Mouse (Mus musculus): ENCODE results near the gene Tnp2. TPM values are rescaled to one million over a fixed set of nuclear protein-coding genes. Genes with fewer than 3 reads are reported as not detected.

Gene Tnp2
- total and polyA plus RNA-seq, 2 experiments from 2014 or later, result not detected

- H3K4me1 ChIP-seq (ENCODE audit: insufficient read depth, low read length), result peaks cover 3% of the 10 kb centered on the region; the same call in 1 of the 2 replicates
- H3K9me3 ChIP-seq (ENCODE audit: low read length), result no peaks in the 10 kb centered on the region
- DNase-seq (ENCODE audit: low spot score) (no peak), ATAC-seq (no peak)
- TF ChIP-seq CTCF (IDR thresholded peaks at IDR 0.05; ENCODE audit: low read depth), result no peak
- WGBS, result 74% methylated on average over 9 of the region's 9 CpGs
- H3K27me3 ChIP-seq (ENCODE audit: insufficient read depth, low read length), result no peaks in the 10 kb centered on the region
- no peaks in the 10 kb centered on the region for H3K36me3 ChIP-seq (ENCODE audit: insufficient read depth, low read length)
- no peak within 1 kb of the TSS for H3K9ac ChIP-seq (replicated peaks; ENCODE audit: low read length)
- H3K4me2 ChIP-seq (ENCODE audit: low read depth, low read length), result no peak within 1 kb of the TSS
- no peak within 1 kb of the TSS for H3K27ac ChIP-seq
- H3K4me3 ChIP-seq (ENCODE audit: low read length), result no peak within 1 kb of the TSS
Observed at GRCm38 (mm10) chr16:10790702-10791101, 2.2 kb upstream of the Tnp2 start, which contains the start of gene Prm3. Gene Prm3, minus strand, starts transcription at chr16:10790914.

GRCm38 (mm10) chr16:10788866-10789265, 406 bp upstream of the Tnp2 start:
- no peaks in the 10 kb centered on the region for H3K9me3 ChIP-seq (ENCODE audit: low read length)
- H3K4me2 ChIP-seq (ENCODE audit: low read depth, low read length), result no peak overlapping the region
- ATAC-seq (no peak), DNase-seq (ENCODE audit: low spot score) (no peak)
- no peaks in the 10 kb centered on the region for H3K36me3 ChIP-seq (ENCODE audit: insufficient read depth, low read length)
- no peak overlapping the region for H3K4me3 ChIP-seq (ENCODE audit: low read length)
- no peak overlapping the region for H3K9ac ChIP-seq (replicated peaks; ENCODE audit: low read length)
- no peak for TF ChIP-seq CTCF (IDR thresholded peaks at IDR 0.05; ENCODE audit: low read depth)
- WGBS, result 60% methylated on average over 4 of the region's 4 CpGs
- no peak overlapping the region for H3K27ac ChIP-seq
- H3K4me1 ChIP-seq (ENCODE audit: insufficient read depth, low read length), result peaks cover 6% of the 10 kb centered on the region
- H3K27me3 ChIP-seq (ENCODE audit: insufficient read depth, low read length), result no peaks in the 10 kb centered on the region

GRCm38 (mm10) chr16:10787548-10788058, 857 bp downstream of the Tnp2 start:
- Histone ChIP-seq H3K9me3 (ENCODE audit: low read length) (no peaks in the 10 kb centered on the region), H3K4me1 (ENCODE audit: insufficient read depth, low read length) (peaks cover 7% of the 10 kb centered on the region), H3K27me3 (ENCODE audit: insufficient read depth, low read length) (no peaks in the 10 kb centered on the region), H3K36me3 (ENCODE audit: insufficient read depth, low read length) (no peaks in the 10 kb centered on the region), H3K27ac (no peak overlapping the region), H3K4me2 (ENCODE audit: low read depth, low read length) (no peak overlapping the region), H3K4me3 (ENCODE audit: low read length) (no peak overlapping the region), H3K9ac (replicated peaks; ENCODE audit: low read length) (no peak overlapping the region)
- TF ChIP-seq CTCF (IDR thresholded peaks at IDR 0.05; ENCODE audit: low read depth), result 0 out of 2 replicates have a peak, but pooled peaks have one; percentile 22
- ATAC-seq (no peak), DNase-seq (ENCODE audit: low spot score) (no peak)
- WGBS, result 76% methylated on average over 7 of the region's 7 CpGs

- Histone ChIP-seq H3K4me3 (ENCODE audit: low read length) (no peak overlapping the region), H3K9ac (replicated peaks; ENCODE audit: low read length) (no peak overlapping the region), H3K9me3 (ENCODE audit: low read length) (no peaks in the 10 kb centered on the region), H3K36me3 (ENCODE audit: insufficient read depth, low read length) (no peaks in the 10 kb centered on the region), H3K4me2 (ENCODE audit: low read depth, low read length) (no peak overlapping the region), H3K27me3 (ENCODE audit: insufficient read depth, low read length) (no peaks in the 10 kb centered on the region), H3K27ac (no peak overlapping the region), H3K4me1 (ENCODE audit: insufficient read depth, low read length) (peaks cover 7% of the 10 kb centered on the region)
- ATAC-seq, result no peak
- DNase-seq (ENCODE audit: low spot score), result no peak
- no peak for TF ChIP-seq CTCF (IDR thresholded peaks at IDR 0.05; ENCODE audit: low read depth)
- 55% methylated on average over 4 of the region's 4 CpGs for WGBS
Observed at GRCm38 (mm10) chr16:10786782-10787547, 1.5 kb downstream of the Tnp2 start.

GRCm38 (mm10) chr16:10786288-10786687, 2.2 kb downstream of the Tnp2 start:
- TF ChIP-seq CTCF (IDR thresholded peaks at IDR 0.05; ENCODE audit: low read depth), result peak; percentile 90
- no peaks in the 10 kb centered on the region for H3K36me3 ChIP-seq (ENCODE audit: insufficient read depth, low read length)
- ATAC-seq (peak; percentile 48), DNase-seq (ENCODE audit: low spot score) (peak; percentile 95)
- peak overlapping the region; percentile 90 for H3K27ac ChIP-seq
- WGBS, result 1% methylated on average over 9 of the region's 9 CpGs
- H3K9me3 ChIP-seq (ENCODE audit: low read length), result no peaks in the 10 kb centered on the region
- peak overlapping the region; percentile 80 for H3K9ac ChIP-seq (replicated peaks; ENCODE audit: low read length)
- H3K4me1 ChIP-seq (ENCODE audit: insufficient read depth, low read length), result peaks cover 7% of the 10 kb centered on the region
- peak overlapping the region; percentile 99 for H3K4me2 ChIP-seq (ENCODE audit: low read depth, low read length)
- peak overlapping the region; percentile 74 for H3K4me3 ChIP-seq (ENCODE audit: low read length)
- H3K27me3 ChIP-seq (ENCODE audit: insufficient read depth, low read length), result no peaks in the 10 kb centered on the region

GRCm38 (mm10) chr16:10785371-10786231, 2.9 kb downstream of the Tnp2 start, which contains the start of gene Socs1:
Gene Socs1, minus strand, starts transcription at chr16:10785536.
- Histone ChIP-seq H3K4me1 (ENCODE audit: insufficient read depth, low read length) (peaks cover 7% of the 10 kb centered on the region), H3K27ac (peak within 1 kb of the TSS; percentile 90), H3K4me3 (ENCODE audit: low read length) (peak within 1 kb of the TSS; percentile 74), H3K4me2 (ENCODE audit: low read depth, low read length) (peak within 1 kb of the TSS; percentile 99), H3K9ac (replicated peaks; ENCODE audit: low read length) (peak within 1 kb of the TSS; percentile 80), H3K36me3 (ENCODE audit: insufficient read depth, low read length) (no peaks in the 10 kb centered on the region), H3K9me3 (ENCODE audit: low read length) (no peaks in the 10 kb centered on the region), H3K27me3 (ENCODE audit: insufficient read depth, low read length) (no peaks in the 10 kb centered on the region)
- no peak for TF ChIP-seq CTCF (IDR thresholded peaks at IDR 0.05; ENCODE audit: low read depth)
- peak; percentile 88 for ATAC-seq
- DNase-seq (ENCODE audit: low spot score), result peak; percentile 90
- under 1% methylated on average over 59 of the region's 59 CpGs for WGBS

All from hindbrain, postnatal 0 days (tissue).